ENCODE assay signal across 21 mouse cellular contexts in genomic region chr4:100923598-100923997, GRCm38 (mm10).
A peak's percentile ranks its signal among the peaks of the same experiment; 100 is the strongest.
DNase-seq lines count a peak whose midpoint lies in the region; ATAC-seq and TF ChIP-seq lines count a peak whose summit lies in the region.
"Had no signal": no experiment of that assay in that cellular context is flagged by ENCODE, and none has a peak within 500 bp of the region (broad histone marks: within the 10 kb centered on the region; RNA-seq: fewer than 3 reads in every experiment).

No protein-coding gene starts in this region.

- ATAC-seq in kidney, embryonic 15.5 days (replicated peaks; ENCODE audit: low FRiP score) = no peak
- ATAC-seq in limb, embryonic 12.5 days (ENCODE audit: insufficient number of reproducible peaks, insufficient read depth, low FRiP score, low TSS enrichment, low read depth) = no peak
- no peak for ATAC-seq in midbrain, postnatal 0 days (ENCODE audit: low FRiP score)
- ATAC-seq: forebrain, embryonic 14.5 days; Patski had no signal

- 0 out of 2 replicates have a peak overlapping the region, but pooled peaks have one; percentile 14 for H3K27ac ChIP-seq in kidney, embryonic 15.5 days
- peak overlapping the region; percentile 47; the same call in 1 of the 2 replicates for H3K27ac ChIP-seq in limb, embryonic 12.5 days
- H3K27ac ChIP-seq in midbrain, postnatal 0 days (ENCODE audit: low read depth, low read length) = no peak overlapping the region
- H3K27ac ChIP-seq: embryonic facial prominence, embryonic 15.5 days; hindbrain, embryonic 15.5 days; layer of hippocampus, adult 2 months; midbrain, embryonic 12.5 days had no signal

- TF ChIP-seq CTCF in midbrain, postnatal 0 days (IDR thresholded peaks at IDR 0.05) = no peak

- H3K4me3 ChIP-seq in kidney, embryonic 15.5 days (replicated peaks) = no peak overlapping the region
- H3K4me3 ChIP-seq in limb, embryonic 12.5 days (replicated peaks) = no peak overlapping the region
- H3K4me3 ChIP-seq in midbrain, postnatal 0 days (ENCODE audit: low read depth, low read length) = no peak overlapping the region
- H3K4me3 ChIP-seq: embryonic facial prominence, embryonic 15.5 days; hindbrain, embryonic 15.5 days; layer of hippocampus, adult 2 months; midbrain, embryonic 12.5 days had no signal

- no peaks in the 10 kb centered on the region for H3K27me3 ChIP-seq in kidney, embryonic 15.5 days
- H3K27me3 ChIP-seq in limb, embryonic 12.5 days = no peaks in the 10 kb centered on the region
- H3K27me3 ChIP-seq in midbrain, postnatal 0 days (ENCODE audit: insufficient read depth, low read length) = no peaks in the 10 kb centered on the region
- H3K27me3 ChIP-seq: embryonic facial prominence, embryonic 15.5 days; hindbrain, embryonic 15.5 days; midbrain, embryonic 12.5 days; Patski had no signal

- peaks cover 38% of the 10 kb centered on the region for H3K4me1 ChIP-seq in kidney, embryonic 15.5 days
- H3K4me1 ChIP-seq in limb, embryonic 12.5 days (replicated peaks) = peaks cover 65% of the 10 kb centered on the region
- H3K4me1 ChIP-seq in midbrain, postnatal 0 days (ENCODE audit: insufficient read depth, low read length) = peaks cover 5% of the 10 kb centered on the region; the same call in 1 of the 2 replicates

- H3K9me3 ChIP-seq in kidney, embryonic 15.5 days (replicated peaks) = no peaks in the 10 kb centered on the region
- no peaks in the 10 kb centered on the region for H3K9me3 ChIP-seq in limb, embryonic 12.5 days
- H3K9me3 ChIP-seq in midbrain, postnatal 0 days (ENCODE audit: low read length) = no peaks in the 10 kb centered on the region
- H3K9me3 ChIP-seq: embryonic facial prominence, embryonic 15.5 days; G1E; hindbrain, embryonic 15.5 days; midbrain, embryonic 12.5 days had no signal

- 37% methylated on average over 6 of the region's 6 CpGs for WGBS in kidney, embryonic 15.5 days
- WGBS in limb, embryonic 12.5 days = 40% methylated on average over 6 of the region's 6 CpGs
- 62% methylated on average over 6 of the region's 6 CpGs for WGBS in midbrain, postnatal 0 days

- no peak overlapping the region for H3K4me2 ChIP-seq in kidney, embryonic 15.5 days
- no peak overlapping the region for H3K4me2 ChIP-seq in limb, embryonic 12.5 days
- H3K4me2 ChIP-seq in midbrain, postnatal 0 days (ENCODE audit: low read depth, low read length, poor library complexity, severe bottlenecking) = no peak overlapping the region
- H3K4me2 ChIP-seq: embryonic facial prominence, embryonic 15.5 days; heart, embryonic 11.5 days; hindbrain, embryonic 15.5 days; midbrain, embryonic 12.5 days had no signal

- no peak for DNase-seq in kidney, adult 8-10 months
- peak; percentile 33 for DNase-seq in lung, postnatal 36 days
- no peak for DNase-seq in lung, postnatal 14 days
- DNase-seq in spleen, postnatal 14 days (ENCODE audit: low spot score in 2 of 2) = no peak
- DNase-seq in midbrain, postnatal 0 days (ENCODE audit: low spot score) = no peak
- DNase-seq: adrenal gland, postnatal 36 days; B cell, adult 2 months; cerebellum, adult 11 months; cerebellum, postnatal 10 days; thymus, adult 18-20 months; thymus, postnatal 36 days had no signal

- peaks cover 24% of the 10 kb centered on the region for H3K36me3 ChIP-seq in kidney, embryonic 15.5 days
- H3K36me3 ChIP-seq in limb, embryonic 12.5 days = peaks cover 38% of the 10 kb centered on the region
- 0 out of 2 replicates have a peak, but pooled peaks cover 7% of the 10 kb centered on the region for H3K36me3 ChIP-seq in midbrain, postnatal 0 days (ENCODE audit: insufficient read depth, low read length)
- H3K36me3 ChIP-seq: G1E had no signal

- H3K9ac ChIP-seq in kidney, embryonic 15.5 days = no peak overlapping the region
- no peak overlapping the region for H3K9ac ChIP-seq in limb, embryonic 12.5 days (replicated peaks)
- H3K9ac ChIP-seq in midbrain, postnatal 0 days (replicated peaks; ENCODE audit: low read length, poor library complexity, severe bottlenecking) = no peak overlapping the region
- H3K9ac ChIP-seq: embryonic facial prominence, embryonic 15.5 days; hindbrain, embryonic 15.5 days; midbrain, embryonic 12.5 days had no signal
